Mouse (Mus musculus) CH12.LX (cell line): Measurements from ENCODE around the gene Ctnna2. TPM values are rescaled to one million over a fixed set of nuclear protein-coding genes. Genes with fewer than 3 reads are reported as not detected.

Experiments
- DNase-seq: peaks from one replicate; pipeline ENCODE4 v3.0.0-alpha.2; 2013; ENCODE audit errors: extremely low read depth
- H3K27ac ChIP-seq: 2 replicates; pipeline ENCODE4 v1.5.1; 2012; ENCODE audit warnings: low read depth, mild to moderate bottlenecking, control low read depth, moderate library complexity; ENCODE audit not compliant: insufficient read depth
- H3K27me3 ChIP-seq: replicated peaks from 2 replicates; pipeline ENCODE3; 2012; ENCODE audit warnings: inconsistent platforms
- H3K36me3 ChIP-seq, 2 experiments: replicated peaks in 1 of 2; 2 replicates each; pipeline versions ENCODE3 to v1.6.1; 2012; ENCODE audit warnings: inconsistent platforms in 1 of 2, low read length in 1 of 2, mild to moderate bottlenecking in 1 of 2, mixed read lengths in 1 of 2, moderate library complexity in 1 of 2; ENCODE audit not compliant: control insufficient read depth in 1 of 2, insufficient read depth in 1 of 2
- H3K4me1 ChIP-seq, 2 experiments: 2 replicates each; pipeline ENCODE4 v1.6.1; 2012; ENCODE audit warnings: inconsistent platforms in 1 of 2, moderate library complexity in 1 of 2; ENCODE audit not compliant: insufficient read depth in 2 of 2, control insufficient read depth in 1 of 2
- H3K4me2 ChIP-seq: 2 replicates; pipeline ENCODE4 v1.6.1; 2012; ENCODE audit warnings: low read depth, mild to moderate bottlenecking, control low read depth; ENCODE audit not compliant: poor library complexity, insufficient read depth, severe bottlenecking
- H3K4me3 ChIP-seq, 3 experiments: fragments of 150-350 bp in 1 of 3; sonication (generic) in 1 of 3; replicated peaks in 1 of 3; 2 replicates each; pipeline versions ENCODE3 to v1.5.1; 2011 to 2012; ENCODE audit warnings: low read depth in 2 of 3, low read length in 2 of 3, mild to moderate bottlenecking in 2 of 3, moderate library complexity in 2 of 3, control low read depth in 1 of 3, improper control_type of control experiment in 1 of 3, inconsistent platforms in 1 of 3, mixed read lengths in 1 of 3; ENCODE audit not compliant: poor library complexity in 1 of 3
- H3K79me2 ChIP-seq: replicated peaks from 2 replicates; pipeline ENCODE4 v1.6.1; 2012; ENCODE audit warnings: mild to moderate bottlenecking, moderate library complexity; ENCODE audit not compliant: control insufficient read depth, poor library complexity, insufficient read depth, severe bottlenecking; ENCODE audit errors: extremely low read depth
- H3K9ac ChIP-seq: 2 replicates; pipeline ENCODE4 v1.6.1; 2012; ENCODE audit warnings: low read depth, mild to moderate bottlenecking, control low read depth, moderate library complexity; ENCODE audit not compliant: insufficient read depth
- H3K9me3 ChIP-seq: replicated peaks from 2 replicates; pipeline ENCODE3; 2012; ENCODE audit warnings: low read length, inconsistent platforms, mixed read lengths
- BHLHE40 ChIP-seq: IDR thresholded peaks from 2 replicates; pipeline ENCODE4 v1.6.1; 2011; ENCODE audit warnings: mild to moderate bottlenecking, low read depth, low read length, improper control_type of control experiment
- CHD2 ChIP-seq: IDR thresholded peaks from 2 replicates; pipeline ENCODE4 v1.6.1; 2011; ENCODE audit warnings: low read length, improper control_type of control experiment
- CTCF ChIP-seq, 2 experiments: IDR thresholded peaks in 1 of 2; conservative IDR thresholded peaks in 1 of 2; 2 replicates each; pipeline ENCODE4 v1.5.1; 2011 to 2012; ENCODE audit warnings: low read depth in 2 of 2, low read length in 2 of 2, improper control_type of control experiment in 1 of 2, inconsistent platforms in 1 of 2, mild to moderate bottlenecking in 1 of 2, moderate library complexity in 1 of 2
- GABPA ChIP-seq: IDR thresholded peaks from 2 replicates; pipeline ENCODE4 v1.6.1; 2012; ENCODE audit warnings: low read depth, low read length, improper control_type of control experiment, inconsistent platforms; ENCODE audit not compliant: insufficient replicate concordance
- HCFC1 ChIP-seq: IDR thresholded peaks from 2 replicates; pipeline ENCODE4 v1.6.1; 2012; ENCODE audit warnings: low read depth, mild to moderate bottlenecking, inconsistent platforms, low read length, improper control_type of control experiment
- JUND ChIP-seq: conservative IDR thresholded peaks from 2 replicates; pipeline ENCODE4 v1.6.1; 2011; ENCODE audit warnings: low read depth, low read length, improper control_type of control experiment
- MAFK ChIP-seq: IDR thresholded peaks from 2 replicates; pipeline ENCODE4 v1.6.1; 2011; ENCODE audit warnings: low read length, improper control_type of control experiment; ENCODE audit not compliant: insufficient replicate concordance
- MAX ChIP-seq: IDR thresholded peaks from 2 replicates; pipeline ENCODE4 v1.6.1; 2011; ENCODE audit warnings: low read length, improper control_type of control experiment
- MAZ ChIP-seq: IDR thresholded peaks from 2 replicates; pipeline ENCODE4 v1.6.1; 2012; ENCODE audit warnings: low read depth, mild to moderate bottlenecking, inconsistent platforms, low read length, improper control_type of control experiment, moderate library complexity
- MXI1 ChIP-seq: IDR thresholded peaks from 2 replicates; pipeline ENCODE4 v1.6.1; 2011; ENCODE audit warnings: mild to moderate bottlenecking, low read depth, low read length, improper control_type of control experiment
- MYC ChIP-seq: IDR thresholded peaks from 2 replicates; pipeline ENCODE4 v1.6.1; 2011; ENCODE audit warnings: low read depth, mild to moderate bottlenecking, improper control_type of control experiment, low read length
- NRF1 ChIP-seq: IDR thresholded peaks from 2 replicates; pipeline ENCODE4 v1.6.1; 2014; ENCODE audit warnings: low read depth, mild to moderate bottlenecking, inconsistent platforms, low read length, improper control_type of control experiment, moderate library complexity
- PAX5 ChIP-seq: IDR thresholded peaks from 2 replicates; pipeline ENCODE4 v1.6.1; 2012; ENCODE audit warnings: low read length, inconsistent platforms, mixed read lengths
- POLR2A ChIP-seq: IDR thresholded peaks from 2 replicates; pipeline ENCODE4 v1.6.1; 2011; ENCODE audit warnings: low read depth, mild to moderate bottlenecking, improper control_type of control experiment, low read length
- POLR2AphosphoS2 ChIP-seq: IDR thresholded peaks from 2 replicates; pipeline ENCODE4 v1.6.1; 2011; ENCODE audit warnings: low read depth, low read length, improper control_type of control experiment
- RAD21 ChIP-seq: IDR thresholded peaks from 2 replicates; pipeline ENCODE4 v1.6.1; 2011; ENCODE audit warnings: low read depth, mild to moderate bottlenecking, low read length, improper control_type of control experiment, moderate library complexity
- RCOR1 ChIP-seq: conservative IDR thresholded peaks from 2 replicates; pipeline ENCODE4 v1.6.1; 2012; ENCODE audit warnings: low read depth, mild to moderate bottlenecking, inconsistent platforms, low read length, improper control_type of control experiment
- SMC3 ChIP-seq: IDR thresholded peaks from 2 replicates; pipeline ENCODE4 v1.6.1; 2011; ENCODE audit warnings: low read depth, low read length, improper control_type of control experiment
- USF1 ChIP-seq: IDR thresholded peaks from 2 replicates; pipeline ENCODE4 v1.6.1; 2014; ENCODE audit warnings: low read depth, mild to moderate bottlenecking, inconsistent platforms, low read length, improper control_type of control experiment
- ZC3H11A ChIP-seq: IDR thresholded peaks from 2 replicates; pipeline ENCODE4 v1.6.1; 2012; ENCODE audit warnings: low read depth, mild to moderate bottlenecking, inconsistent platforms, low read length, improper control_type of control experiment
- ZKSCAN1 ChIP-seq: IDR thresholded peaks from 2 replicates; pipeline ENCODE4 v1.6.1; 2012; ENCODE audit warnings: low read depth, inconsistent platforms, low read length, improper control_type of control experiment, borderline replicate concordance
- ZNF384 ChIP-seq: IDR thresholded peaks from 2 replicates; pipeline ENCODE4 v1.6.1; 2012; ENCODE audit warnings: low read depth, low read length, improper control_type of control experiment, inconsistent platforms
- dilution Hi-C: fragments of 300-500 bp; cut with MboI; formaldehyde crosslinking; loops from 2 replicates; pipeline ENCODE4 v1.14.3; 2020; ENCODE audit warnings: low sequenced_read_pairs; ENCODE audit not compliant: extremely low pct_unique_long_range_greater_than_20kb, extremely low pct_ligation_motif_present
- in situ Hi-C: fragments of 300-500 bp; cut with MboI; formaldehyde crosslinking; loops from 3 replicates; pipeline ENCODE4 v1.14.3; 2019; ENCODE audit warnings: low sequenced_read_pairs, low pct_ligation_motif_present, low pct_unique_long_range_greater_than_20kb, mixed read lengths
- polyA plus RNA-seq: library from polyadenylated mRNA; unstranded; fragments of >175 nt; gene quantifications from 2 replicates; pipeline ENCODE4 v1.2.1, GENCODE M21; 2012; ENCODE audit warnings: low read depth; ENCODE audit not compliant: insufficient read length
- total RNA-seq, 2 experiments: library from RNA; depleted of rRNA; stranded (reverse); fragments of 300-350 nt in 1 of 2; fragments of >200 nt in 1 of 2; gene quantifications; 2 replicates each; pipeline ENCODE4 v1.2.3; 2012 to 2014

Ctnna2 gene
- total and polyA plus RNA-seq, 3 experiments = not detected

DNA sequence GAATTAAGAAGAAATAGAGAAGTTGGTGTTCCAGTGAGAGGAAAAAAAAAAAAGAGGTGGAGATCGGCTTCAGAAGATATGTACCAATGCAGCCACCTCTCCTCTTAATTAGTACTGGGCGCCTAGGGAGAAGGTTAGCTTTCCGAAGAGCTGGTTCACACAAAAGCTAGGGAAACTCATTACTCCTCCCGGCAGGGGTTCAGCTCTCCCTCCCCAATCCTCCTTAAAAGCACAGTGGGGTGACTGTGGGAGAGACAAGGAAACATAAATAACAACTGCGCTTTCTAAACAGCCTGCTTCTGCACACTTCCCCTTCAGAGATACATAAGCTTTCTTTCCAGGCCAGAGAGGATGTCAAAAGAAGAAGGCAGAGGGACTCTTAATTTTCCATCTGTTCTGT lies 467.7 kb downstream of the Ctnna2 start:
- Histone ChIP-seq H3K4me2 (no peak overlapping the region), H3K9me3 (peaks cover 53% of the 10 kb centered on the region), H3K4me1 (no peaks in the 10 kb centered on the region), H3K9ac (no peak overlapping the region), H3K79me2 (no peaks in the 10 kb centered on the region), H3K27ac (no peak overlapping the region), H3K4me3 (no peak overlapping the region), H3K36me3 (no peaks in the 10 kb centered on the region), H3K27me3 (no peaks in the 10 kb centered on the region)
- no peak for DNase-seq
- TF ChIP-seq ZNF384 (no peak), CHD2 (no peak), HCFC1 (no peak), MYC (no peak), MAZ (no peak), RCOR1 (no peak), NRF1 (no peak), ZKSCAN1 (no peak), BHLHE40 (no peak), GABPA (no peak), ZC3H11A (no peak), SMC3 (no peak)
- in situ Hi-C loops (no loop called here), dilution Hi-C loops (no loop called here)

DNA sequence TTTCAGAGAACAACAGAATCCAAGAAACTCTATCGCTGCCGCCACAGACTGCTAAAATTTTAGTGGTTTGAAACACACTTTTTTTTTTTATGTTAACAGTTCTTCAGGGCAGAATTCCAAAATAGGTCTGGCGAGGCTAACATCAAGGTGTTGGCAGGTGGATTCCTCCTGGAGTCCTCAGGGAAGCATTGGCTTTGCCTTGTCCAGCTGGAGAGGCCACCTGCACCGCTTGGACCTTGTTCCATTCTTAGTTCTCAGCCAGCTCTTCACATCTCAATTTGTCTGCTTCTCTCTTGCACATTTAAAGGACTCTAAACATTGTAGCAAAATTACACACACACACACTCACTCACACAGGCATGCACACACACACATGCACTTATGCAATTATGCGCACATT lies 487.8 kb downstream of the Ctnna2 start:
- H3K4me1 ChIP-seq = no peaks in the 10 kb centered on the region
- H3K36me3 ChIP-seq = no peaks in the 10 kb centered on the region
- H3K9me3 ChIP-seq = peaks cover 66% of the 10 kb centered on the region
- H3K9ac ChIP-seq = no peak overlapping the region
- in situ Hi-C loops (no loop called here), dilution Hi-C loops (no loop called here)
- H3K27me3 ChIP-seq = no peaks in the 10 kb centered on the region
- H3K27ac ChIP-seq = no peak overlapping the region
- no peak overlapping the region for H3K4me3 ChIP-seq
- DNase-seq = no peak
- H3K79me2 ChIP-seq = no peaks in the 10 kb centered on the region
- H3K4me2 ChIP-seq = no peak overlapping the region
- TF ChIP-seq MAFK (no peak), GABPA (no peak), JUND (no peak), POLR2A (no peak), PAX5 (no peak), MAX (no peak), MXI1 (no peak), ZKSCAN1 (no peak), CTCF (conservative IDR thresholded peaks at IDR 0.05 in 1 of 2, IDR thresholded peaks at IDR 0.05 in 1 of 2; ENCODE audit: low read depth in 2 of 2, low read length in 2 of 2) (no peak), RAD21 (no peak), POLR2AphosphoS2 (no peak), USF1 (no peak)
